Mouse (Mus musculus): ENCODE results near the gene Tfr2. TPM values are rescaled to one million over a fixed set of nuclear protein-coding genes. Genes with fewer than 3 reads are reported as not detected.

Gene Tfr2
- polyA plus RNA-seq (2012; rRNA removed) = 0.35 and 0.53 TPM in 2 replicates

GRCm38 (mm10) chr5:137569665-137570064, at the start of gene Tfr2:
Gene Tfr2 (plus strand): TSS chr5:137569840.

GRCm38 (mm10) chr5:137533117-137533827, 36.4 kb upstream of the Tfr2 start, which contains the start of the genes Epo and Gnb2:
Gene Epo (minus strand): TSS chr5:137533242.
Gene Gnb2 (minus strand): TSS chr5:137533510.

GRCm38 (mm10) chr5:137553411-137553837, 16.2 kb upstream of the Tfr2 start, which contains the start of gene Actl6b:
Gene Actl6b (plus strand): TSS chr5:137553517.

GRCm38 (mm10) chr5:137600619-137601364, 31.2 kb downstream of the Tfr2 start, which contains the start of gene Mospd3:
Gene Mospd3 (minus strand): TSS chr5:137601058.

GRCm38 (mm10) chr5:137613550-137613949, 43.9 kb downstream of the Tfr2 start, which contains the start of gene Pcolce:
Gene Pcolce (minus strand): TSS chr5:137613784.

GRCm38 (mm10) chr5:137628498-137629305, 59.1 kb downstream of the Tfr2 start, which contains the start of the genes Fbxo24, Lrch4 and Gm20605:
Gene Fbxo24 (minus strand): TSS chr5:137629002.
Gene Lrch4 (plus strand): TSS chr5:137629121.
Gene Gm20605 (plus strand): TSS chr5:137629175.

Other genes starting within 250 kb of the Tfr2 start
- 21.2 and 27.5 TPM in 2 replicates for gene Slc12a9, start 236.2 kb upstream of the Tfr2 start, polyA plus RNA-seq (2012; rRNA removed)
- 84.2 and 85.0 TPM in 2 replicates for gene Ephb4, start 219.7 kb upstream of the Tfr2 start, polyA plus RNA-seq (2012; rRNA removed)
- 22.4 and 26.3 TPM in 2 replicates for gene Zan, start 92.8 kb upstream of the Tfr2 start, polyA plus RNA-seq (2012; rRNA removed)
- 40.2 and 51.9 TPM in 2 replicates for gene Pop7, start 67.3 kb upstream of the Tfr2 start, polyA plus RNA-seq (2012; rRNA removed)
- gene Gigyf1, start 51.3 kb upstream of the Tfr2 start, polyA plus RNA-seq (2012; rRNA removed) = 27.8 and 28.4 TPM in 2 replicates
- gene Epo, start 36.6 kb upstream of the Tfr2 start, polyA plus RNA-seq (2012; rRNA removed) = not detected in 2 replicates
- gene Gnb2, start 36.3 kb upstream of the Tfr2 start, polyA plus RNA-seq (2012; rRNA removed) = 1,263 and 1,764 TPM in 2 replicates
- 1.6 and 2.3 TPM in 2 replicates for gene Actl6b, start 16.3 kb upstream of the Tfr2 start, polyA plus RNA-seq (2012; rRNA removed)
- gene Mospd3, start 31.2 kb downstream of the Tfr2 start, polyA plus RNA-seq (2012; rRNA removed) = 108 and 115 TPM in 2 replicates
- gene Pcolce, start 43.9 kb downstream of the Tfr2 start, polyA plus RNA-seq (2012; rRNA removed) = 102 and 105 TPM in 2 replicates
- gene Fbxo24, start 59.2 kb downstream of the Tfr2 start, polyA plus RNA-seq (2012; rRNA removed) = 0.76 and 0.82 TPM in 2 replicates
- 72.8 and 76.5 TPM in 2 replicates for gene Lrch4, start 59.3 kb downstream of the Tfr2 start, polyA plus RNA-seq (2012; rRNA removed)
- 43.6 and 44.0 TPM in 2 replicates for gene Gm20605, start 59.3 kb downstream of the Tfr2 start, polyA plus RNA-seq (2012; rRNA removed)
- gene Sap25, start 71.5 kb downstream of the Tfr2 start, polyA plus RNA-seq (2012; rRNA removed) = 130 and 133 TPM in 2 replicates
- 0.99 and 1.6 TPM in 2 replicates for gene Irs3, start 75.9 kb downstream of the Tfr2 start, polyA plus RNA-seq (2012; rRNA removed)
- gene Agfg2, start 114.9 kb downstream of the Tfr2 start, polyA plus RNA-seq (2012; rRNA removed) = 30.9 and 51.1 TPM in 2 replicates
- gene Nyap1, start 171.8 kb downstream of the Tfr2 start, polyA plus RNA-seq (2012; rRNA removed) = 16.7 and 16.8 TPM in 2 replicates
- 172 and 193 TPM in 2 replicates for gene Tsc22d4, start 175.9 kb downstream of the Tfr2 start, polyA plus RNA-seq (2012; rRNA removed)
- 57.8 and 59.4 TPM in 2 replicates for gene Ppp1r35, start 209.0 kb downstream of the Tfr2 start, polyA plus RNA-seq (2012; rRNA removed)
- 33.8 and 34.4 TPM in 2 replicates for gene Mepce, start 217.8 kb downstream of the Tfr2 start, polyA plus RNA-seq (2012; rRNA removed)
- 0.28 and 0.30 TPM in 2 replicates for gene Zcwpw1, start 218.0 kb downstream of the Tfr2 start, polyA plus RNA-seq (2012; rRNA removed)